Mouse (Mus musculus): ENCODE results near the gene Rapgef1. TPM values are rescaled to one million over a fixed set of nuclear protein-coding genes. Genes with fewer than 3 reads are reported as not detected.
A peak's percentile ranks its signal among the peaks of the same experiment; 100 is the strongest.

Gene Rapgef1
- polyA plus RNA-seq, 1 experiment from 2014 or later = 11.6 TPM

DNA sequence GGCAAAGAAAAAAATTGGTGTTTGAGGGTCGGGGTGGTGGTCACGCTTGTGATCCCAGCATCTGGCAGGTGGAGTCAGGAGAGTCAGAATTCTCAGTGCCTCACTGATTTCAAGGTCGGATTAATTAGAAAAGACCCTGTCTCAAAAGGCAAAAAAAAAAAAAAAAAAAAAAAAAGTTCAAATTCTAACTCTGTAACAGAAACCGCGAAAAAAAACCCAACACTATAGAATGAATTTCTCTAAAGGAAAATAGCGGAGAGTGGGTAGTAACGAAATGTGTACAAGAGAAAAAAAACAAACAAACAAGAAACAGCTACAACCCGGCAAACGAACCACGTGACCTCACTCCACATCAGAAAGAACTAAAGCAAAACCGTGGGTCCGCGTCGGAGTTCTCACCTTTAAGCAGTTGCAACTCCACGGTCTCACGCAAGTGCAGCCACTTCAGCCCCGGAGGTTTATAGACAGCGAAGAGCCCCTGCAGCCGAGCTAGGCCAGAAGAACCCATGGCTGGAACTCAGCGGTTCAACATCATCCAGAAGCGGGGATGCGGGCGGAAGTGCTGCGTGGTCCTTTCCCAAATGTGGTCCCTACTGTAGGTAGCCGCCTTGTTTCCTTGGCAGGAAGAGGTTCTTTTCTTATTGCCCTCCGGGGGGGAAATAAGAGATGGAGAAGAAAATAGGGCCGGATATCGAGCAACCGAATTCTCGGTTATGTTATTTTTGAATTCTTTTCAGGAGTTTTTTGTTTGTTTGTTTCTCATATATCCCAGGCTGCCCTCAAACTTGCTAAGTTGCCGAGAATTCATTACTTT is 167.8 kb downstream of the Rapgef1 start, which contains the start of gene Coq4:
Gene Coq4, plus strand, starts transcription at position 390 of the 814 bp plus-strand sequence.
- Histone ChIP-seq H3K36me3 (peaks cover 47% of the 10 kb centered on the region), H3K4me2 (peak within 1 kb of the TSS; percentile 75), H3K9ac (peak within 1 kb of the TSS; percentile 68), H3K27me3 (no peaks in the 10 kb centered on the region), H3K4me3 (peak within 1 kb of the TSS; percentile 78), H3K27ac (peak within 1 kb of the TSS; percentile 69), H3K4me1 (replicated peaks) (peaks cover 19% of the 10 kb centered on the region), H3K9me3 (replicated peaks) (no peaks in the 10 kb centered on the region)
- under 1% methylated on average over 31 of the region's 31 CpGs for whole genome bisulfite sequencing
- peak; percentile 88 for ATAC-seq (replicated peaks; ENCODE audit: insufficient number of reproducible peaks, insufficient read depth, low FRiP score, low read depth)

DNA sequence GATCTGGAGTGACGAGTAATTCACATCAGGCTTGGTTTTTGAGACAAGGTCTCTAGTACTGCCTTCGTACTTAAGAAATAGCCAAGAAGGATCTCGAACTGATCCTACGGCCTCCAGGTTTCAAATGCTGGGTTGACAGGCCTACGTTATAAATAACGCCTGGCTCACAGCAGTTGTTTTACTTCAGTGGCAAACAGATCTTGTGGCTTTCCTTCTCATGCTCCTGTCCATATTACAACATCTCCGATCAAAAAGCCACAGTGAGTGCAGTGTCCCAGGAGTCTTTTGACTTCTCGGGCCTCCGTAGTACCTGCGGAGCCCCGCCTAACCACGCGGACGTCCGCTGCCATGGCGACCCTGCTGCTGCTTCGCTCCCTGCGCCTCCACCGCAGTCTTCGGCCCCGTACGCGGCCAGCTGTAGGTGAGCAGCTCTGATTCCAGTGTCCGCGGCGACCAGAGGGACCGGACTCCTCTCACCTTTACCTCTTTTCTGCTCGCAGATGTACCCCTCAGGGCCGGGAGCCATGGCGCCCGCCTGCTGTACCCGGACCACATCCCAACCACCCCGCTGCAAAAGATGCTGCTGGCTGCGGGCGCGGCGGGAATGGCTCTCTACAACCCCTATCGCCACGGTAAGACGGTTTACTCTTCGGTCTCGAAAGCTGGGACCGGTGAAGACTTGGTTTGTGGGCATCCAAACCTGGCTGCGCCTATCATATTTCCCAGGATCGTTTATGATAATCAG is 168.6 kb downstream of the Rapgef1 start, which contains the start of gene Trub2:
Gene Trub2, minus strand, starts transcription at position 566 of the 745 bp plus-strand sequence.
- Histone ChIP-seq H3K4me2 (peak within 1 kb of the TSS; percentile 75), H3K4me1 (replicated peaks) (peaks cover 19% of the 10 kb centered on the region), H3K9me3 (replicated peaks) (no peaks in the 10 kb centered on the region), H3K27me3 (no peaks in the 10 kb centered on the region), H3K9ac (peak within 1 kb of the TSS; percentile 68), H3K36me3 (peaks cover 39% of the 10 kb centered on the region), H3K27ac (peak within 1 kb of the TSS; percentile 69), H3K4me3 (peak within 1 kb of the TSS; percentile 78)
- under 1% methylated on average over 45 of the region's 45 CpGs for WGBS
- peak; percentile 83 for ATAC-seq (replicated peaks; ENCODE audit: insufficient number of reproducible peaks, insufficient read depth, low FRiP score, low read depth)

Other genes with a start within 250 kb of the Rapgef1 start
- gene Gm13420, start 132.0 kb downstream of the Rapgef1 start, polyA plus RNA-seq (2015; fragmentation: Nextera tagmentation; extraction: Ambion mirVana) = not detected in 2 replicates
- not detected in 2 replicates for gene Gm13547, start 139.6 kb downstream of the Rapgef1 start, polyA plus RNA-seq (2015; fragmentation: Nextera tagmentation; extraction: Ambion mirVana)
- gene Coq4, start 167.8 kb downstream of the Rapgef1 start, polyA plus RNA-seq (2015; fragmentation: Nextera tagmentation; extraction: Ambion mirVana) = 22.9 and 28.7 TPM in 2 replicates
- gene Trub2, start 168.8 kb downstream of the Rapgef1 start, polyA plus RNA-seq (2015; fragmentation: Nextera tagmentation; extraction: Ambion mirVana) = 21.0 and 29.8 TPM in 2 replicates
- gene Slc27a4, start 182.9 kb downstream of the Rapgef1 start, polyA plus RNA-seq (2015; fragmentation: Nextera tagmentation; extraction: Ambion mirVana) = 9.7 and 12.6 TPM in 2 replicates
- gene Urm1, start 200.4 kb downstream of the Rapgef1 start, polyA plus RNA-seq (2015; fragmentation: Nextera tagmentation; extraction: Ambion mirVana) = 13.0 and 18.6 TPM in 2 replicates
- 17.9 and 24.4 TPM in 2 replicates for gene Cercam, start 249.4 kb downstream of the Rapgef1 start, polyA plus RNA-seq (2015; fragmentation: Nextera tagmentation; extraction: Ambion mirVana)